Mouse (Mus musculus) midbrain, embryonic 11.5 days (tissue): ENCODE measurements around the gene Tmem151b. TPM values are rescaled to one million over a fixed set of nuclear protein-coding genes. Genes with fewer than 3 reads are reported as not detected.

Source experiments
- ATAC-seq: fragments of 200-750 bp; cut with Nextera tagmentation; 2 replicates; pipeline ENCODE4 v1.8.0; 2017; ENCODE audit warnings: moderate TSS enrichment, moderate library complexity; ENCODE audit not compliant: low FRiP score
- DNase-seq: peaks from one replicate; pipeline ENCODE4 v3.0.0; 2015; ENCODE audit warnings: low spot score; ENCODE audit errors: missing footprints
- H3K27ac ChIP-seq: fragments of 300-500 bp; sonication (generic); 2 replicates; pipeline ENCODE4 v1.5.1; 2014; ENCODE audit warnings: low read depth, low read length
- H3K27me3 ChIP-seq: fragments of 300-500 bp; sonication (generic); 2 replicates; pipeline ENCODE4 v1.6.1; 2014; ENCODE audit warnings: mild to moderate bottlenecking, low read length, moderate library complexity, mixed read lengths; ENCODE audit not compliant: control insufficient read depth, insufficient read depth
- H3K36me3 ChIP-seq: fragments of 300-500 bp; sonication (generic); 2 replicates; pipeline ENCODE4 v1.6.1; 2014; ENCODE audit warnings: mild to moderate bottlenecking, low read length, moderate library complexity, mixed read lengths; ENCODE audit not compliant: control insufficient read depth, insufficient read depth
- H3K4me1 ChIP-seq: fragments of 300-500 bp; sonication (generic); 2 replicates; pipeline ENCODE4 v1.6.1; 2014; ENCODE audit warnings: low read length; ENCODE audit not compliant: control insufficient read depth, insufficient read depth
- H3K4me2 ChIP-seq: fragments of 300-500 bp; sonication (generic); 2 replicates; pipeline ENCODE4 v1.6.1; 2014; ENCODE audit warnings: mild to moderate bottlenecking, moderate library complexity
- H3K4me3 ChIP-seq: fragments of 300-500 bp; sonication (generic); 2 replicates; pipeline ENCODE4 v1.5.1; 2014; ENCODE audit warnings: low read depth, low read length
- H3K9ac ChIP-seq: fragments of 300-500 bp; sonication (generic); 2 replicates; pipeline ENCODE4 v1.6.1; 2014; ENCODE audit warnings: low read length
- H3K9me3 ChIP-seq: fragments of 300-500 bp; sonication (generic); 2 replicates; pipeline ENCODE4 v1.6.1; 2016; ENCODE audit warnings: low read length; ENCODE audit not compliant: control insufficient read depth
- WGBS: fragments of 180-500 bp; shearing (Covaris S2); extraction: QIAGEN DNeasy Blood & Tissue Kit; methylation state at CpG from one replicate; pipeline ENCODE4 v1.1.7; 2014; 5-methylcytosine and 5-hydroxymethylcytosine counted together
- polyA plus RNA-seq: library from polyadenylated mRNA; unstranded; fragments of >200 nt; fragmentation: Nextera tagmentation; extraction: Ambion mirVana; gene quantifications from 2 replicates; pipeline ENCODE4 v1.2.1, GENCODE M21; 2014

Tmem151b gene
- polyA plus RNA-seq, 1 experiment from 2014 or later: 6.2 TPM

GRCm38 (mm10) chr17:45568990-45569389 lies 19.5 kb upstream of the Tmem151b start:
- no peak overlapping the region for H3K4me2 ChIP-seq
- H3K9ac ChIP-seq: no peak overlapping the region
- H3K27me3 ChIP-seq: no peaks in the 10 kb centered on the region
- H3K4me1 ChIP-seq: peaks cover 25% of the 10 kb centered on the region
- H3K27ac ChIP-seq: no peak overlapping the region
- ATAC-seq (no peak), DNase-seq (no peak)
- 89% methylated on average over 12 of the region's 12 CpGs for WGBS
- peaks cover 43% of the 10 kb centered on the region for H3K36me3 ChIP-seq
- H3K9me3 ChIP-seq: no peaks in the 10 kb centered on the region
- H3K4me3 ChIP-seq: no peak overlapping the region

- H3K9ac ChIP-seq: no peak overlapping the region
- no peak for ATAC-seq
- no peaks in the 10 kb centered on the region for H3K27me3 ChIP-seq
- peaks cover 25% of the 10 kb centered on the region for H3K4me1 ChIP-seq
- H3K4me3 ChIP-seq: no peak overlapping the region
- peaks cover 43% of the 10 kb centered on the region for H3K36me3 ChIP-seq
- no peaks in the 10 kb centered on the region for H3K9me3 ChIP-seq
- no peak overlapping the region for H3K4me2 ChIP-seq
- 26% methylated on average over 4 of the region's 4 CpGs for WGBS
- H3K27ac ChIP-seq: no peak overlapping the region
- no peak for DNase-seq
Observed at GRCm38 (mm10) chr17:45567162-45567601, 17.7 kb upstream of the Tmem151b start.

- H3K27ac ChIP-seq: 0 out of 2 replicates have a peak overlapping the region, but pooled peaks have one; percentile 1
- H3K27me3 ChIP-seq: no peaks in the 10 kb centered on the region
- H3K4me2 ChIP-seq: no peak overlapping the region
- H3K4me3 ChIP-seq: no peak overlapping the region
- WGBS: 77% methylated on average over 18 of the region's 18 CpGs
- H3K4me1 ChIP-seq: peaks cover 25% of the 10 kb centered on the region
- DNase-seq (peak; percentile 89), ATAC-seq (no peak)
- H3K36me3 ChIP-seq: peaks cover 42% of the 10 kb centered on the region
- H3K9me3 ChIP-seq: no peaks in the 10 kb centered on the region
- H3K9ac ChIP-seq: no peak overlapping the region
Observed at GRCm38 (mm10) chr17:45566360-45567161, 17.1 kb upstream of the Tmem151b start.

- ATAC-seq (no peak), DNase-seq (no peak)
- H3K4me1 ChIP-seq: peaks cover 21% of the 10 kb centered on the region
- no peak overlapping the region for H3K27ac ChIP-seq
- H3K4me2 ChIP-seq: no peak overlapping the region
- H3K9me3 ChIP-seq: no peaks in the 10 kb centered on the region
- no peaks in the 10 kb centered on the region for H3K27me3 ChIP-seq
- H3K36me3 ChIP-seq: peaks cover 37% of the 10 kb centered on the region
- 75% methylated on average over 1 of the region's 1 CpGs for WGBS
- H3K9ac ChIP-seq: no peak overlapping the region
- H3K4me3 ChIP-seq: no peak overlapping the region
Observed at GRCm38 (mm10) chr17:45566031-45566359, 16.5 kb upstream of the Tmem151b start.

GRCm38 (mm10) chr17:45565103-45565502 lies 15.6 kb upstream of the Tmem151b start:
- Histone ChIP-seq H3K36me3 (peaks cover 28% of the 10 kb centered on the region), H3K9me3 (no peaks in the 10 kb centered on the region), H3K4me1 (peaks cover 18% of the 10 kb centered on the region), H3K27me3 (no peaks in the 10 kb centered on the region), H3K27ac (no peak overlapping the region), H3K9ac (peak overlapping the region; percentile 90), H3K4me3 (peak overlapping the region; percentile 81), H3K4me2 (peak overlapping the region; percentile 98)
- ATAC-seq (no peak), DNase-seq (no peak)
- 97% methylated on average over 11 of the region's 11 CpGs for WGBS

- H3K4me1 ChIP-seq: peaks cover 18% of the 10 kb centered on the region
- H3K4me2 ChIP-seq: peak overlapping the region; percentile 98
- ATAC-seq: no peak; the same call in 1 of the 2 replicates
- peaks cover 23% of the 10 kb centered on the region for H3K36me3 ChIP-seq
- WGBS: 14% methylated on average over 18 of the region's 18 CpGs
- no peaks in the 10 kb centered on the region for H3K9me3 ChIP-seq
- H3K9ac ChIP-seq: peak overlapping the region; percentile 90
- no peaks in the 10 kb centered on the region for H3K27me3 ChIP-seq
- H3K4me3 ChIP-seq: peak overlapping the region; percentile 81
- peak overlapping the region; percentile 84 for H3K27ac ChIP-seq
- DNase-seq: peak; percentile 91
Observed at GRCm38 (mm10) chr17:45564531-45565084, 15.1 kb upstream of the Tmem151b start.

- DNase-seq: peak; percentile 99
- Histone ChIP-seq H3K27me3 (no peaks in the 10 kb centered on the region), H3K9me3 (no peaks in the 10 kb centered on the region), H3K27ac (peak within 1 kb of the TSS; percentile 84), H3K9ac (peak within 1 kb of the TSS; percentile 90), H3K4me3 (peak within 1 kb of the TSS; percentile 81), H3K36me3 (peaks cover 17% of the 10 kb centered on the region), H3K4me2 (peak within 1 kb of the TSS; percentile 98), H3K4me1 (peaks cover 18% of the 10 kb centered on the region)
- ATAC-seq: peak; percentile 88
- WGBS: under 1% methylated on average over 44 of the region's 61 CpGs
Observed at GRCm38 (mm10) chr17:45563655-45564530, 14.4 kb upstream of the Tmem151b start, which contains the start of gene Slc35b2. Gene Slc35b2, plus strand, starts transcription at chr17:45563874.

- no peak overlapping the region for H3K4me3 ChIP-seq
- DNase-seq (no peak), ATAC-seq (no peak)
- no peak overlapping the region; the same call in 1 of the 2 replicates for H3K9ac ChIP-seq
- H3K9me3 ChIP-seq: no peaks in the 10 kb centered on the region
- no peaks in the 10 kb centered on the region for H3K27me3 ChIP-seq
- H3K36me3 ChIP-seq: peaks cover 11% of the 10 kb centered on the region
- H3K4me1 ChIP-seq: peaks cover 18% of the 10 kb centered on the region
- WGBS: 78% methylated on average over 12 of the region's 12 CpGs
- no peak overlapping the region for H3K27ac ChIP-seq
- H3K4me2 ChIP-seq: no peak overlapping the region
Observed at GRCm38 (mm10) chr17:45563216-45563615, 13.7 kb upstream of the Tmem151b start.
